Mouse (Mus musculus) gastrocnemius, adult 2 months (tissue): ENCODE data around the gene Tchp. TPM values are rescaled to one million over a fixed set of nuclear protein-coding genes. Genes with fewer than 3 reads are reported as not detected.

Source experiments
- DNase-seq: peaks from one replicate; pipeline ENCODE4 v3.0.0; 2022
- H3K27ac ChIP-seq: fragments of 200-600 bp; 2 replicates; pipeline ENCODE4 v1.8.1; 2022; ENCODE audit warnings: mild to moderate bottlenecking
- H3K4me3 ChIP-seq: fragments of 200-600 bp; 2 replicates; pipeline ENCODE4 v1.8.1; 2022; ENCODE audit warnings: mild to moderate bottlenecking, moderate library complexity
- CTCF ChIP-seq: fragments of 200-600 bp; IDR thresholded peaks from 2 replicates; pipeline ENCODE4 v1.8.1; 2022; ENCODE audit warnings: antibody characterized with exemption, mild to moderate bottlenecking, moderate library complexity
- intact Hi-C: fragments of 180-260 bp; cut with DNase I; formaldehyde crosslinking; loops from one replicate; pipeline ENCODE4 v1.15.1; 2025
- total RNA-seq, 2 experiments: library from RNA; stranded (reverse); gene quantifications; 2 replicates each; pipeline ENCODE4 v1.2.3; 2021

The Tchp gene
- total RNA-seq, 2 experiments from 2014 or later, result 3.6 to 3.8 TPM

GRCm38 (mm10) chr5:114702403-114703392 is 4.9 kb upstream of the Tchp start:
- Histone ChIP-seq H3K27ac (no peak overlapping the region), H3K4me3 (no peak overlapping the region)
- TF ChIP-seq CTCF, result peak; percentile 58
- no peak for DNase-seq
- intact Hi-C loops, result no loop called here

GRCm38 (mm10) chr5:114708491-114708890 is 931 bp downstream of the Tchp start:
- Histone ChIP-seq H3K27ac (no peak overlapping the region), H3K4me3 (peak overlapping the region; percentile 80)
- DNase-seq, result no peak
- no peak for TF ChIP-seq CTCF
- intact Hi-C loops, result no loop called here

DNA sequence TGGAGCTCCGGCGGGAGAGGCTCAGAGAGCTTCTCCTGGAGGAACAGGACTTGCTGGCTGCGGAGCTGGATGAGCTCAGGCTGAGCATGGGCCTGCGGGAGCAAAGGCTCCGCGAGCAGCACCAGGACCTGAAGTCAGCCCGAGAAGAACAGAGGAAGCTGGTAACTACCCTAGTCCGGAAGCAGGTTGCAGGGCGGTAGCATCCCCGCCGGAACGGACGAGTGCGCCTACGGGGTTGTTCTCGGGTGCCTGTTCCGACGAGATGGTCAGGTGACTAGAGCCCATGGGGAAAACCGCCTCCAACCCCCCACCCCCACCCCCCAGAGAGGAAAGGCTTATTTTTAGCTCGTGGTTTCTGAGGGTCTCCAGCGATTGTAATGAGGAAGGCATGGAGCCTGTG is 1.8 kb downstream of the Tchp start:
- no peak overlapping the region for H3K4me3 ChIP-seq
- H3K27ac ChIP-seq, result no peak overlapping the region
- DNase-seq, result no peak
- intact Hi-C loops, result no loop called here
- no peak for TF ChIP-seq CTCF

DNA sequence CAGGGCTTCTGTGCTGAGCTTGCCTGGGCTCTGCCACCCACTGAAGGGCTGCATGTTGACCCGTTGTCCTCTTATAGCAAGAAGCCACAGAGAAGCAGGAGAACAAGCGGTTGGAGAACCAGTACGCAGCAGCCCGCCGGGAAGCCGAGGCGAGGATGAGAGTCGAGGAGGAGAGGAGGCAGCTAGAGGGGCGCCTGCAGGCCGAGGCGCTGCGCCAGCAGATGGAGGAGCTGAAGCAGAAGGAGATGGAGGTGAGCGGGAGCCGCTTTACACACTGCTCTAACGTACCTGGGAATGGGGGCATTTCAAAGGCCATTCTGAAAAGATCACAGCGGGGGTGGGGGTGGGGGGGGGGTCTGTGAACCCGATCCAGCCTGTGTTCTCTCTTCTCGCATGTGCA is 7.0 kb downstream of the Tchp start:
- TF ChIP-seq CTCF, result no peak
- no peak overlapping the region for H3K4me3 ChIP-seq
- no peak for DNase-seq
- intact Hi-C loops, result no loop called here
- H3K27ac ChIP-seq, result no peak overlapping the region

- Histone ChIP-seq H3K4me3 (no peak overlapping the region), H3K27ac (no peak overlapping the region)
- DNase-seq, result no peak
- intact Hi-C loops, result no loop called here
- no peak for TF ChIP-seq CTCF
These were observed 9.7 kb downstream of the Tchp start for GRCm38 (mm10) chr5:114717292-114717691.

- Histone ChIP-seq H3K4me3 (no peak overlapping the region), H3K27ac (no peak overlapping the region)
- intact Hi-C loops, result no loop called here
- no peak for DNase-seq
- TF ChIP-seq CTCF, result no peak
These were observed 10.4 kb downstream of the Tchp start for GRCm38 (mm10) chr5:114717937-114718336.

DNA sequence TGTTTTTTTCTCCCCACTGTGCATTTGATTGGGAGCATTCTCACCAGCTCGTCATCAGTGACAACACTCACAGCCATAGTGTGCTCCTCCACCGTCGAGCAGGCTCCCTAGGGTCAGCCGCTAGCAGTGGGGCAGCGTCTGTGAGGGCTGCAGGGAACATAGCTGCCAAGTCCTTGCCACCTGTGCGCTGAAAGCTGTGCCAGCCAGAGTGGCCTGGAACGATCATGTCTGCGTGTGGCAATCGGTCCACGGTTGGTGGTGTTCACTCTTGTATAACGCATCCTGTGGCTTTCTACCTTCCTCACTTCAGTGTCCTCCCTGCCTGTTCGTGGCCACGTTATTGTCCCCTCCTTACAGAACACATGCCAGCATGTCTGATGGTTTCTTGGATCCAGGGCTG is 10.9 kb downstream of the Tchp start:
- TF ChIP-seq CTCF, result no peak
- H3K27ac ChIP-seq, result no peak overlapping the region
- no peak overlapping the region for H3K4me3 ChIP-seq
- intact Hi-C loops, result no loop called here
- DNase-seq, result no peak

DNA sequence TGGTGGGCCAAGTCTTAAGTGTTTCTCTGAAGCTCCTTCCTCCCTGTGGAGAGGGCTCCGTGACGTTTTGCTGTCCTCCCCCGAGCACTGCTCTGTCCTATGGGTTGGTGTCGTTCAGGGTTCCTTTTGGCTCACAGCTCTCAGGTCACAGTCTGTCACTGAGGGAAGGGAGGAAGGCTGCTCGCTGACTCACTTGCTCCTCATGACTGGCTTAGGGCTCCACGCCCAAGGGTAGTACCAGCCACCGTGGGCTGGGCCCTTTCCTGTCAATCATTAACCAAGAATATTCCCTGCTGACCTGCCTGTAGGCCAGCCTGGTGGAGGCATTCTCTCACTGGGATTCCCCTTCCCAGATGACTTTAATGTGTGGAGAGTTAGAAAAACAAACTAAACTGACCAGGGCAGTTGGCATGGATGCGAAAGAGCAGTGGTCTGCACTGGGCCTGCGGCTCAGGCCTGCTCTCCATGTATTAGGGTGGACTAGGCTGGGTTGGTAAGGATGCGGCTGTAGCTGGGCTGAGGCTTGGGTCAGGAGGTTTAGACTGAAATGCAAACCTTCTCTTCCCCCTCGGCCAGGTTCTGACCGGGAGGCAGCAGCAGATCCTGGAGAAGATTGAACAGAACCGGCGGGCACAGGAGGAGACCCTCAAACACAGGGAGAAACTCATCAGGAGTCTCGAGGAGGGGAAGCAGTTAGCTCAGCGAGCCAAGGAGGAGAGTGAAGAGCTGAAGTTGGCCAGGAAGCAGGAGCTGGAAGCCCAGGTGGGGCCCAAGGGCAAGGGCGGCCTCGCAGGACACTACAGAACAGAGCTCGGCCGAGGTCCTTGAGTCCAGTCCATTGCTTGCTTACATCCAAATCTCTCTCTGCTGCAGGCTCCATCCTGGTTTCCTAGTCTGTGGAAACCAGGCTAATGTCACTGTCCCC is 11.7 kb downstream of the Tchp start:
- no peak for DNase-seq
- intact Hi-C loops, result no loop called here
- H3K4me3 ChIP-seq, result no peak overlapping the region
- H3K27ac ChIP-seq, result no peak overlapping the region
- no peak for TF ChIP-seq CTCF

- TF ChIP-seq CTCF, result no peak
- H3K4me3 ChIP-seq, result no peak overlapping the region
- no peak overlapping the region for H3K27ac ChIP-seq
- intact Hi-C loops, result no loop called here
- DNase-seq, result no peak
These were observed 12.3 kb downstream of the Tchp start for GRCm38 (mm10) chr5:114719928-114720270.

GRCm38 (mm10) chr5:114720784-114721183 is 13.2 kb downstream of the Tchp start:
- no peak for DNase-seq
- intact Hi-C loops, result no loop called here
- no peak for TF ChIP-seq CTCF
- H3K27ac ChIP-seq, result no peak overlapping the region
- no peak overlapping the region for H3K4me3 ChIP-seq

DNA sequence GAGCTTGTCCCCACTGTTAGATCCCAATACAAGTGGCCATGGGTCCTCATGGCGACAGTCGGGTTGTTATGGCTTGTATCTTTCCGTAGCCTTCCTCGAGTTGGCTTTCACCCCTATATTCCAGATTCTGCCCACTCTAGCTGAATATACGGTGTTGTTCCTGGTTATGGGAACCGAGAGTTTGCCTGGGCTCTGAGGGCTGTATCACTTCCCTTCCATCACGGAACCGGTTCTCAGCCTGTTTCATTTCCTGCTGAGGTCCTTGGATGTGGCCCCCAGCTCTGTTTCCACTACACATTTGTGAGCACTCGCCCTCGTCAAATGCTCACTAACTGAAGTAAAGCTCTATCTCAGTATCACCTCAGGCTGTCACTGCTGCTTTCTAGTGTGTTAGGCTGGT is 14.4 kb downstream of the Tchp start:
- intact Hi-C loops, result no loop called here

GRCm38 (mm10) chr5:114722846-114723245 is 15.3 kb downstream of the Tchp start:
- intact Hi-C loops, result no loop called here
- H3K4me3 ChIP-seq, result peak overlapping the region; percentile 30
- peak overlapping the region; percentile 81 for H3K27ac ChIP-seq
- DNase-seq, result peak; percentile 75
- no peak for TF ChIP-seq CTCF

More for the DNA sequence above, 14.4 kb downstream of the Tchp start:
- TF ChIP-seq CTCF, result no peak
- Histone ChIP-seq H3K4me3 (no peak overlapping the region), H3K27ac (peak overlapping the region; percentile 81; the same call in 1 of the 2 replicates)
- DNase-seq, result no peak

GRCm38 (mm10) chr5:114728160-114728559 is 20.6 kb downstream of the Tchp start:
- no peak overlapping the region for H3K4me3 ChIP-seq
- TF ChIP-seq CTCF, result no peak
- DNase-seq, result peak; percentile 71
- peak overlapping the region; percentile 43 for H3K27ac ChIP-seq
- intact Hi-C loops, result no loop called here
